Mouse (Mus musculus) midbrain, embryonic 16.5 days (tissue): Measurements from ENCODE around the gene Ess2. TPM values are rescaled to one million over a fixed set of nuclear protein-coding genes. Genes with fewer than 3 reads are reported as not detected.

Source experiments
- ATAC-seq: fragments of 200-750 bp; cut with Nextera tagmentation; 2 replicates; pipeline ENCODE4 v1.8.0; 2017; ENCODE audit warnings: moderate TSS enrichment
- H3K27ac ChIP-seq: fragments of 300-500 bp; sonication (generic); 2 replicates; pipeline ENCODE4 v1.5.1; 2014; ENCODE audit warnings: mild to moderate bottlenecking, low read length, mixed read lengths
- H3K27me3 ChIP-seq: fragments of 300-500 bp; sonication (generic); 2 replicates; pipeline ENCODE4 v1.6.1; 2014; ENCODE audit warnings: low read depth, low read length, mixed read lengths; ENCODE audit not compliant: control insufficient read depth, insufficient read depth
- H3K36me3 ChIP-seq: fragments of 300-500 bp; sonication (generic); 2 replicates; pipeline ENCODE4 v1.6.1; 2014; ENCODE audit warnings: mild to moderate bottlenecking, low read length, moderate library complexity, mixed read lengths; ENCODE audit not compliant: control insufficient read depth, insufficient read depth
- H3K4me1 ChIP-seq: fragments of 300-500 bp; sonication (generic); 2 replicates; pipeline ENCODE4 v1.6.1; 2014; ENCODE audit warnings: mild to moderate bottlenecking, low read length, mixed read lengths; ENCODE audit not compliant: control insufficient read depth, insufficient read depth
- H3K4me2 ChIP-seq: fragments of 300-500 bp; sonication (generic); 2 replicates; pipeline ENCODE4 v1.6.1; 2014; ENCODE audit warnings: mild to moderate bottlenecking, low read length, mixed read lengths
- H3K4me3 ChIP-seq: fragments of 300-500 bp; sonication (generic); 2 replicates; pipeline ENCODE4 v1.5.1; 2014; ENCODE audit warnings: low read depth, mild to moderate bottlenecking, low read length, moderate library complexity, mixed read lengths
- H3K9ac ChIP-seq: fragments of 300-500 bp; sonication (generic); 2 replicates; pipeline ENCODE4 v1.6.1; 2014; ENCODE audit warnings: low read depth, low read length, mixed read lengths
- H3K9me3 ChIP-seq: fragments of 300-500 bp; sonication (generic); replicated peaks from 2 replicates; pipeline ENCODE4 v1.6.1; 2014; ENCODE audit warnings: mild to moderate bottlenecking, low read length, mixed read lengths; ENCODE audit not compliant: control insufficient read depth, poor library complexity, severe bottlenecking
- WGBS: fragments of 180-500 bp; shearing (Covaris S2); extraction: QIAGEN DNeasy Blood & Tissue Kit; methylation state at CpG from one replicate; pipeline ENCODE4 v1.1.7; 2014; 5-methylcytosine and 5-hydroxymethylcytosine counted together
- polyA plus RNA-seq: library from polyadenylated mRNA; unstranded; fragments of >200 nt; fragmentation: Nextera tagmentation; extraction: Ambion mirVana; gene quantifications from 2 replicates; pipeline ENCODE4 v1.2.1, GENCODE M21; 2015

Gene Ess2
- polyA plus RNA-seq, 1 experiment from 2014 or later, result 48.6 TPM

DNA sequence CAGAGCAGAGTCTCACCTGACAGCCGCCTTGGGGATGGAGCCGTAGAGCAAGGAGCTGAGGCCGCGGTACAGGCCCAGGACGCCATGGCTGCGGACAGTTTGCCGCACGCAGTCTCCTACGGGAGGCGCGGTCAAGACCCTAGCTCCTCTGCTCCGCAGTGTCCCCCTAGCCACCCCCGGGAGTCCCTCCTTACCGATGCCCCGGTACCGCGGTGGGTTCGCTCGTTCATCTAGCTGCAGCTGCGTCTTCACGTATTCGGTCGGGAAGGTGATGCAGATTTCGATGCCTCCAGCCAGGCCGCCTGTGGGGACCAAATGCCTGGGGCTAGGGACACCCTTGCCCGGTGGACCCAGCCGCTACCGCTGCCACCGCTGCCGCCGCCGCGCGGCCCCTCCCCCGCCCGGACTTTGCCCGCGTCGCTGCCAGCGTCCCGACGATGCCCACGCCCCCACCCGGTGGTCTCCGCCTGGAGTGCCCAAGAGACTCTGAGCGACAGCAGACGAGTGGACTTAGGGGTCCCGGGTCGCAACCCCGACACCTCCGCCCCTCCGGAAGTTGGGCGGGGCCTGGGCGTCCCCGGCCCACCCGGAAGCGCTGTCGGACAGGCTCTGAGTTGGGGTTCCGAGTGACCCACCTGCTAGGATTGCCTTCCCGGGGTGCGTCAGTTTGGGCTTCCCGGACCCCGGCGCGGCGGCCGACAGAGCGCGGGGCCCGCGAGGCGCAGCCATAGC is 16.4 kb upstream of the Ess2 start:
- H3K9ac ChIP-seq, result peak overlapping the region; percentile 95
- ATAC-seq, result peak; percentile 23
- peaks cover 23% of the 10 kb centered on the region for H3K4me1 ChIP-seq
- peaks cover 10% of the 10 kb centered on the region for H3K36me3 ChIP-seq
- H3K9me3 ChIP-seq, result no peaks in the 10 kb centered on the region
- no peaks in the 10 kb centered on the region for H3K27me3 ChIP-seq
- under 1% methylated on average over 69 of the region's 72 CpGs for WGBS
- peak overlapping the region; percentile 88 for H3K4me3 ChIP-seq
- H3K4me2 ChIP-seq, result peak overlapping the region; percentile 94
- peak overlapping the region; percentile 92 for H3K27ac ChIP-seq

DNA sequence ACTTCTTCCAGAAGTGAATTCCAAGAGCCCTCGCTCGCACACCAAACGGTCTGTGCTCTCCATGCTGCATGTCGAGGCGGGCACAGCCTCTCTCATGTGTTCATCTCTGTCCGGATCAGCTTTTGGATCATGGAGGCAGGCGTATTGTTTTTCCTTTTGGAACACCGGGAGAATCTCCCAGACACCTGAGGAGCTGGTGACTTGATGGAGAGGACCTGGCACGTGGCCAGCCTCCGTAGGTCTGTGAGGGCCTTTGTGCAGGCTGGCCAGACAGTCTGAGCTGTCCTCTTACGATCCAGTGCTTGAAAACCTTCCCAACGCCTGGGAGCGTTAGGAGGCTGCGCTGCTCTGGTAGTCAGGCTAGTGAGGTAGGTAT is 11.0 kb upstream of the Ess2 start:
- Histone ChIP-seq H3K4me1 (peaks cover 30% of the 10 kb centered on the region), H3K27ac (peak overlapping the region; percentile 89), H3K4me3 (peak overlapping the region; percentile 70), H3K4me2 (peak overlapping the region; percentile 78), H3K36me3 (peaks cover 10% of the 10 kb centered on the region), H3K9ac (peak overlapping the region; percentile 87), H3K9me3 (no peaks in the 10 kb centered on the region), H3K27me3 (peaks cover 1% of the 10 kb centered on the region)
- peak; percentile 14 for ATAC-seq
- WGBS, result 2% methylated on average over 14 of the region's 14 CpGs

DNA sequence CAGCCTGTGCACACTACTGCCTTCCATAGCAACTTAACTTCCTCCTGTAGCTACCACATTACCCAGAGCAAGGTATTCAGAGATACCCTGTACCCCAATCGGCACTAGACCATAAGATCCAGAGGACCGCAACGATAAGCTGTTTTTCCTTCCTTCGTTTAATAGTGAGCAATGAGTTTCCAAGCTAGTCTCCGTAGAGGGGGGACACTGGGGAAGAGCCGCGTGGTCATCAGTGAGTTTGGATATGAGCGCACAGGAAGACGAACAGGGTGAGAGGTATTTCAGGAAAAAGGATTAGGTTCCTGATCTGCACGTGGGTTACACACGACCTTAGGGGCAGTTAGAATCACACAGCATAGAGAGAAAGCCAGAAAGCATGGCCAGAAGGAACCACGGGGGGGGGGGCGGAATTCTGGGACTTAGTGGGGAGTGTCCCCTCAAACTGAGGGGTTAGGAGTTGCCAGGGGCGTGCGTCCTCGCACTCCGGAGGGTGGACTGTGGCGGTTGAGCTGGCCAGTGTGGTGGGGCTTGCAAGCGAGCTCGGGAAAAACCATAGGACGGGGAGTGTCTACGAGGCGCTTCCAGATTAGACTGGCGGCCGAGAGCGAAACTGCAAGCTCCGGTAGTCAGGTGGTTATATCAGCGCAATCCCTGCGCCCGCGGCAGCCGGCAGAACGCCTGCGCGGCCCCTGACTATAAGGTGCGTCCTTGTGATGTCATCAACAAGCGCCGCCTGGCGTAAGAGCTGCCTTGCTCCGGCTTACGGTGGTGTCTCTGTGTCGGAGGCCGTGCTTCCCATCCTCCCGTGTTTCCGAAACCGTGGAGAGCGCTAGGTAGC is 10.4 kb upstream of the Ess2 start:
- Histone ChIP-seq H3K9me3 (no peaks in the 10 kb centered on the region), H3K9ac (peak overlapping the region; percentile 87), H3K36me3 (peaks cover 10% of the 10 kb centered on the region), H3K27ac (peak overlapping the region; percentile 89), H3K4me1 (peaks cover 26% of the 10 kb centered on the region), H3K27me3 (peaks cover 7% of the 10 kb centered on the region), H3K4me2 (peak overlapping the region; percentile 78), H3K4me3 (peak overlapping the region; percentile 70)
- ATAC-seq, result peak; percentile 92
- 2% methylated on average over 46 of the region's 47 CpGs for WGBS

DNA sequence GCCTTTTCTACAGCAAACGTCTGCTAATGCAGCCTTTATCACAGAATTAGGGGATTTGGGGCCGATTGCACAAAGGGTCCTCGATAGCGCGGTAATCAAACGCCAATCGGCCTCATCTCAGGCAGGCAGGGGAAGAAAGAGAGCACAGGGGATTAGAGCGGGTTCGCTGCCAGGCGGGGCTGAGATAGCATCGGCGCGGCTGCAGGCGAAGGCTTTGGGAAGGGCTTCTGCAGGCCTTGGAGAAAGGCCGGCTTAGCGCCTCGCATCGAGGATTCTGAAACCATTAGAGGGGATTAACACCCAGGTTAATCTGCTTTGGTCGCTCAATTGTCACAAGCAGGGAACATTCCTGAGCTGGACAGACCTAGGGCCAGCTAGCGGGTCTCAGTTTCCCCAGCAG is 9.4 kb upstream of the Ess2 start:
- no peak for ATAC-seq
- peak overlapping the region; percentile 87 for H3K9ac ChIP-seq
- peaks cover 20% of the 10 kb centered on the region for H3K4me1 ChIP-seq
- H3K4me2 ChIP-seq, result peak overlapping the region; percentile 27
- no peaks in the 10 kb centered on the region for H3K9me3 ChIP-seq
- no peak overlapping the region for H3K27ac ChIP-seq
- 3% methylated on average over 20 of the region's 20 CpGs for WGBS
- H3K36me3 ChIP-seq, result peaks cover 7% of the 10 kb centered on the region
- peaks cover 17% of the 10 kb centered on the region for H3K27me3 ChIP-seq
- H3K4me3 ChIP-seq, result peak overlapping the region; percentile 8; the same call in 1 of the 2 replicates

DNA sequence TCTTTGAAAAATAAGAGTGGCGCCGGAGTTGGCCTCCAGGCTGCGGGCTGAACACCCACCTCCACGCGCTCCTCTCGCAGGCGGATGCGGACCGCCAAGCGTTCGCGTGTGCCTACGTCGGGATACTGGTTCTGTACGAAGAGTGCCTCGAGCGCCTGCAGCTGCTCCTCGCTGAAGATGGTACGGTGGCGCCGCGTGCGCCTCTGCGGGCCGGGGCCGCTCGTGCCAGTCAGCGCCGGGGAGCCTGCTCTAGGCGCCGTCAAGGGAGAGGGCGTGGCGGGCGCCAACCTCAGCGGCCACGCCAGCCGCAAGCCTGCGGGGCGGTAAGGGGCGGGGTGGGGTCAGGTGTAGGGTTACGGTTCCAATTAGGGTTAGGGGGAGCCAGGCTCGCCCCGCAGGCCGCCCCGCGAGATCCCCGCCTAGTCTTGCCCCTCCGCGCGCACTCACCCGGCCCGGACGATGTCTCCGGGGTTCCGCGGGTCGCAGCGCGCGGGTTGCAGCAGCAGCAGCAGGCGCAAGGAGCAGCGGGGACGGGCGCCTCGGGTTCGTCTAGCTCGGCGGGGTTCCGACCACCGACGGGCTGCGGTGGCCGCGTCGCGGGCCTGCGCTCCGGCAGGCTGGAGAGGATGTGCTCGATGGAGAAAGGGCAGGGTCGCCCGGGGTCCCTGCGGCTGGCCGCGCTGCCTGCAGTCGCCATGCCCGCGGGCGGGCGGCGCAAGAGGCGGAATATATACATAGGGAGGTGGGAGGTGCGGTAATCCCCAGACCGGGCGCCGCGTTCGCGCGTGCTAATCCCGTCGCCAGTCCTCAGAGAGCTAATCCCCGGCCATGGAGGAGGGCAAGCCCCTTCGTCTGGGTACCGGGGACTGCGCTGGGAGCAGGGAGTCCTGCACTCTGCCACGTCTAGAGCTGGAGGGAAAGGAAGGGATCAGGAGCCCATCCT is 3.4 kb upstream of the Ess2 start, which contains the start of gene Gsc2:
TSS of gene Gsc2 (minus strand) at position 753 of the 943 bp plus-strand sequence.
- Histone ChIP-seq H3K4me1 (peaks cover 17% of the 10 kb centered on the region), H3K27ac (no peak within 1 kb of the TSS), H3K27me3 (peaks cover 50% of the 10 kb centered on the region), H3K9me3 (no peaks in the 10 kb centered on the region), H3K4me3 (peak within 1 kb of the TSS; percentile 35), H3K4me2 (peak within 1 kb of the TSS; percentile 51), H3K9ac (peak within 1 kb of the TSS; percentile 50), H3K36me3 (no peaks in the 10 kb centered on the region)
- under 1% methylated on average over 98 of the region's 106 CpGs for WGBS
- no peak for ATAC-seq

DNA sequence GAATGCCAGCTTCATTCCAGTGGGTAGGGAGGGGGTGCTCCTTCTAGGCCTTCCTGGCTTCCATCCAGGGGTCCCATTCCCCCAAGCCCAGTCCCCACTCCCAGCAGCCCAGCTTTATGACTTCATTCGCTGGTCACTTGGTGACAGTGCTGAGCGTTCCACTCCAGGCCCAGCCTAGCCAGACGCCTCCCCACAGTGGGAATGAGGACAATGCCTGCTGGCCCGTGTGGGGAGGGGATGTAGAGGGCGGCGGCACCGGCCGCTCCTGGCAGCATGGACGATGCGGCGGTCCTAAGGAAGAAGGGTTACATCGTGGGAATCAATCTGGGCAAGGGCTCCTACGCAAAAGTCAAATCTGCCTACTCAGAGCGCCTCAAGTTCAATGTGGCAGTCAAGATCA is 12.7 kb downstream of the Ess2 start, which contains the start of the genes Dgcr2 and Tssk2:
TSS of gene Dgcr2 (minus strand) at position 101 of the 400 bp plus-strand sequence.
TSS of gene Tssk2 (plus strand) at position 176 of the 400 bp plus-strand sequence.
- no peak for ATAC-seq
- H3K36me3 ChIP-seq, result peaks cover 31% of the 10 kb centered on the region
- WGBS, result 87% methylated on average over 14 of the region's 14 CpGs
- H3K27me3 ChIP-seq, result no peaks in the 10 kb centered on the region
- H3K4me3 ChIP-seq, result no peak within 1 kb of the TSS
- no peak within 1 kb of the TSS for H3K27ac ChIP-seq
- H3K4me2 ChIP-seq, result no peak within 1 kb of the TSS
- H3K4me1 ChIP-seq, result no peaks in the 10 kb centered on the region
- H3K9me3 ChIP-seq, result no peaks in the 10 kb centered on the region
- no peak within 1 kb of the TSS for H3K9ac ChIP-seq

DNA sequence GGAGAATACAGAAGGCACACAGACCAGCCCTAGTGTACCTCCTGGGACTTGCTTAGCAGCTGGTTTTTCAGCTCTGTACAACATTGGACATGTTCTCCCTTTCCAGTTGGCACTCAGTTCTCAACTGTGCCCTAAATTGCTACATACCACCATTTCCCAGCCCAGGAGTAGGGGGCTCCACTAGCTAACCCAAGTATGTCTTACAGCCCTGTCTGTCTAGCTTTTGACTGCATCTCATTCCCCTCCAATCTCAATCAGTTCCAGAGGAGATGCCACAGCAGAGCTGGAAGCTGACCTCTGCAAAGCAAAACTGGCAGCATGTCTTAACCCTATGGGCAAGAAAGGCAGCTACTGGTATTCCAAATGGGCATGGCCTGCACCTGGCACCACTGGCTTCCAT is 15.1 kb downstream of the Ess2 start:
- no peaks in the 10 kb centered on the region for H3K9me3 ChIP-seq
- no peak overlapping the region for H3K27ac ChIP-seq
- ATAC-seq, result no peak

DNA sequence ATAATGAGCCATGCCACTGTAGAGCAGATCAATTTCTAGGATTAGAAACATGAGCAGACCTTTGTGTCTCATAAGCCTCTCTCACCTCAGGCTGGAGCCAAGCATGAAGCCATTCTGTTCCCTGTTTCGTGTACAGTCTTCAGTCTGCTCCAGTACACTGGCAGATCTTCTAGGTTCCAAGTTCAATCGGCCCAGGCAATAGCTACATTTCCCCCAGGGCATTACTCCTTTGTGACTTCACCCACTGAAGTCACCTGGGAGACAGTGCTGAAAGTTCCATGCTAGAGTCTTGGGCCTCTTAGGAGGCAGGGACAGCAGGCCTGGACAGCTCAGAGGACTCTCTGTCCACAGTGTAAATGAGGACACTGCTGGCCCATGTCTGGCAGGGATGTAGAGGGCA is 17.2 kb downstream of the Ess2 start, which contains the start of gene Tssk1:
TSS of gene Tssk1 (plus strand) at position 301 of the 400 bp plus-strand sequence.
- Histone ChIP-seq H3K4me3 (no peak within 1 kb of the TSS), H3K9me3 (no peaks in the 10 kb centered on the region), H3K4me2 (no peak within 1 kb of the TSS), H3K27me3 (no peaks in the 10 kb centered on the region), H3K27ac (no peak within 1 kb of the TSS), H3K4me1 (peaks cover 18% of the 10 kb centered on the region), H3K36me3 (no peaks in the 10 kb centered on the region; the same call in 1 of the 2 replicates), H3K9ac (no peak within 1 kb of the TSS)
- no peak for ATAC-seq
- 77% methylated on average over 2 of the region's 2 CpGs for WGBS

More for the DNA sequence above, 15.1 kb downstream of the Ess2 start:
- H3K4me3 ChIP-seq, result no peak overlapping the region
- no peaks in the 10 kb centered on the region for H3K27me3 ChIP-seq
- H3K4me1 ChIP-seq, result peaks cover 5% of the 10 kb centered on the region
- no peak overlapping the region for H3K9ac ChIP-seq
- H3K36me3 ChIP-seq, result peaks cover 10% of the 10 kb centered on the region
- no peak overlapping the region for H3K4me2 ChIP-seq
